Mouse (Mus musculus) intestine, embryonic 14.5 days (tissue): ENCODE results near the gene Tspear. TPM values are rescaled to one million over a fixed set of nuclear protein-coding genes. Genes with fewer than 3 reads are reported as not detected.

Experiments
- ATAC-seq: fragments of 200-750 bp; cut with Nextera tagmentation; replicated peaks from 2 replicates; pipeline ENCODE4 v1.8.0; 2017; ENCODE audit warnings: low read depth, moderate number of reproducible peaks, moderate TSS enrichment, moderate library complexity; ENCODE audit not compliant: low FRiP score, low TSS enrichment
- DNase-seq: peaks from one replicate; pipeline ENCODE4 v3.0.0-alpha.2; 2018; ENCODE audit warnings: low spot score
- H3K27ac ChIP-seq: fragments of 300-500 bp; sonication (generic); 2 replicates; pipeline ENCODE4 v1.5.1; 2014; ENCODE audit warnings: low read depth, mild to moderate bottlenecking, control low read depth
- H3K27me3 ChIP-seq: fragments of 300-500 bp; sonication (generic); replicated peaks from 2 replicates; pipeline ENCODE4 v1.6.1; 2014; ENCODE audit warnings: low read length, control low read depth; ENCODE audit not compliant: control insufficient read depth, insufficient read depth
- H3K36me3 ChIP-seq: fragments of 300-500 bp; sonication (generic); 2 replicates; pipeline ENCODE4 v1.6.1; 2014; ENCODE audit warnings: low read length, control low read depth; ENCODE audit not compliant: control insufficient read depth, insufficient read depth
- H3K4me1 ChIP-seq: fragments of 300-500 bp; sonication (generic); replicated peaks from 2 replicates; pipeline ENCODE4 v1.6.1; 2014; ENCODE audit warnings: low read length, control low read depth, mixed read lengths; ENCODE audit not compliant: control insufficient read depth, insufficient read depth
- H3K4me2 ChIP-seq: fragments of 300-500 bp; sonication (generic); 2 replicates; pipeline ENCODE4 v1.6.1; 2014; ENCODE audit warnings: low read length
- H3K4me3 ChIP-seq: fragments of 300-500 bp; sonication (generic); 2 replicates; pipeline ENCODE4 v1.5.1; 2014; ENCODE audit warnings: low read depth, low read length, control low read depth, mixed read lengths
- H3K9ac ChIP-seq: fragments of 300-500 bp; sonication (generic); 2 replicates; pipeline ENCODE4 v1.6.1; 2014; ENCODE audit warnings: mild to moderate bottlenecking, low read length
- H3K9me3 ChIP-seq: fragments of 300-500 bp; sonication (generic); 2 replicates; pipeline ENCODE4 v1.6.1; 2016; ENCODE audit warnings: low read length, control low read depth; ENCODE audit not compliant: control insufficient read depth
- WGBS: fragments of 180-500 bp; shearing (Covaris S2); extraction: QIAGEN DNeasy Blood & Tissue Kit; methylation state at CpG from one replicate; pipeline ENCODE4 v1.1.7; 2014; 5-methylcytosine and 5-hydroxymethylcytosine counted together
- polyA plus RNA-seq: library from polyadenylated mRNA; unstranded; fragments of >200 nt; fragmentation: Nextera tagmentation; extraction: Ambion mirVana; gene quantifications from 2 replicates; pipeline ENCODE4 v1.2.1, GENCODE M21; 2014

The Tspear gene
- polyA plus RNA-seq, 1 experiment from 2014 or later, result 1.2 TPM

- Histone ChIP-seq H3K9ac (no peak within 1 kb of the TSS), H3K27ac (no peak within 1 kb of the TSS), H3K4me3 (no peak within 1 kb of the TSS), H3K4me1 (no peaks in the 10 kb centered on the region), H3K4me2 (no peak within 1 kb of the TSS), H3K36me3 (no peaks in the 10 kb centered on the region), H3K9me3 (0 out of 2 replicates have a peak, but pooled peaks cover 6% of the 10 kb centered on the region), H3K27me3 (no peaks in the 10 kb centered on the region)
- no peak for DNase-seq
- no peak for ATAC-seq
- 44% methylated on average over 4 of the region's 4 CpGs for WGBS
These were observed 128.0 kb downstream of the Tspear start, which contains the start of gene Gm2696 for GRCm38 (mm10) chr10:77814382-77814781. Gene Gm2696 (plus strand): TSS chr10:77814682.

- 30% methylated on average over 5 of the region's 5 CpGs for WGBS
- Histone ChIP-seq H3K9ac (no peak overlapping the region), H3K4me1 (no peaks in the 10 kb centered on the region), H3K4me2 (no peak overlapping the region), H3K9me3 (no peaks in the 10 kb centered on the region), H3K36me3 (no peaks in the 10 kb centered on the region), H3K4me3 (no peak overlapping the region), H3K27ac (no peak overlapping the region), H3K27me3 (no peaks in the 10 kb centered on the region)
- DNase-seq, result peak; percentile 59
- no peak for ATAC-seq
These were observed 129.1 kb downstream of the Tspear start for GRCm38 (mm10) chr10:77815514-77815913.

GRCm38 (mm10) chr10:77818523-77818922, 132.2 kb downstream of the Tspear start:
- H3K27me3 ChIP-seq, result no peaks in the 10 kb centered on the region
- no peak for DNase-seq
- no peaks in the 10 kb centered on the region for H3K4me1 ChIP-seq
- no peak overlapping the region for H3K9ac ChIP-seq
- ATAC-seq, result no peak
- no peaks in the 10 kb centered on the region for H3K9me3 ChIP-seq
- no peaks in the 10 kb centered on the region for H3K36me3 ChIP-seq
- no peak overlapping the region for H3K27ac ChIP-seq
- H3K4me2 ChIP-seq, result no peak overlapping the region
- 96% methylated on average over 4 of the region's 4 CpGs for WGBS
- no peak overlapping the region for H3K4me3 ChIP-seq

GRCm38 (mm10) chr10:77819203-77819602, 132.8 kb downstream of the Tspear start:
- ATAC-seq (no peak), DNase-seq (no peak)
- Histone ChIP-seq H3K9me3 (0 out of 2 replicates have a peak, but pooled peaks cover 5% of the 10 kb centered on the region), H3K4me3 (no peak overlapping the region), H3K4me1 (no peaks in the 10 kb centered on the region), H3K9ac (no peak overlapping the region), H3K4me2 (no peak overlapping the region), H3K27me3 (no peaks in the 10 kb centered on the region), H3K27ac (no peak overlapping the region), H3K36me3 (no peaks in the 10 kb centered on the region)
- 37% methylated on average over 4 of the region's 4 CpGs for WGBS

- Histone ChIP-seq H3K36me3 (no peaks in the 10 kb centered on the region), H3K4me3 (no peak within 1 kb of the TSS), H3K4me2 (no peak within 1 kb of the TSS), H3K9ac (no peak within 1 kb of the TSS), H3K27ac (no peak within 1 kb of the TSS), H3K4me1 (no peaks in the 10 kb centered on the region), H3K9me3 (0 out of 2 replicates have a peak, but pooled peaks cover 5% of the 10 kb centered on the region), H3K27me3 (no peaks in the 10 kb centered on the region)
- 62% methylated on average over 6 of the region's 6 CpGs for WGBS
- ATAC-seq (no peak), DNase-seq (no peak)
These were observed 140.6 kb downstream of the Tspear start, which contains the start of gene Krtap10-4 for GRCm38 (mm10) chr10:77826951-77827350. Gene Krtap10-4 (minus strand): TSS chr10:77827095.

GRCm38 (mm10) chr10:77835647-77836046, 149.3 kb downstream of the Tspear start, which contains the start of gene Krtap10-10:
Gene Krtap10-10 (plus strand): TSS chr10:77835947.
- DNase-seq, result no peak

GRCm38 (mm10) chr10:77839006-77839405, 152.6 kb downstream of the Tspear start:
- Histone ChIP-seq H3K4me1 (no peaks in the 10 kb centered on the region), H3K27ac (no peak overlapping the region), H3K9me3 (0 out of 2 replicates have a peak, but pooled peaks cover 3% of the 10 kb centered on the region), H3K27me3 (no peaks in the 10 kb centered on the region), H3K4me2 (no peak overlapping the region), H3K9ac (no peak overlapping the region), H3K4me3 (no peak overlapping the region), H3K36me3 (no peaks in the 10 kb centered on the region)
- WGBS, result 74% methylated on average over 6 of the region's 6 CpGs
- DNase-seq, result no peak
- ATAC-seq, result no peak

More at GRCm38 (mm10) chr10:77835647-77836046, 149.3 kb downstream of the Tspear start, which contains the start of gene Krtap10-10:
- ATAC-seq, result no peak
- Histone ChIP-seq H3K36me3 (no peaks in the 10 kb centered on the region), H3K9me3 (peaks cover 2% of the 10 kb centered on the region; the same call in 1 of the 2 replicates), H3K27me3 (no peaks in the 10 kb centered on the region), H3K9ac (no peak within 1 kb of the TSS), H3K4me1 (no peaks in the 10 kb centered on the region), H3K4me3 (no peak within 1 kb of the TSS), H3K27ac (no peak within 1 kb of the TSS), H3K4me2 (no peak within 1 kb of the TSS)
- WGBS, result 64% methylated on average over 9 of the region's 9 CpGs

GRCm38 (mm10) chr10:77846503-77846902, 160.1 kb downstream of the Tspear start, which contains the start of gene Gm36176:
Gene Gm36176 (plus strand): TSS chr10:77846803.
- WGBS, result 60% methylated on average over 3 of the region's 3 CpGs
- Histone ChIP-seq H3K27ac (no peak within 1 kb of the TSS), H3K9me3 (0 out of 2 replicates have a peak, but pooled peaks cover 10% of the 10 kb centered on the region), H3K9ac (no peak within 1 kb of the TSS), H3K36me3 (no peaks in the 10 kb centered on the region), H3K4me2 (no peak within 1 kb of the TSS), H3K4me1 (no peaks in the 10 kb centered on the region), H3K4me3 (no peak within 1 kb of the TSS), H3K27me3 (no peaks in the 10 kb centered on the region)
- ATAC-seq, result no peak
- DNase-seq, result no peak

GRCm38 (mm10) chr10:77846961-77847360, 160.6 kb downstream of the Tspear start:
- Histone ChIP-seq H3K9ac (no peak overlapping the region), H3K4me3 (no peak overlapping the region), H3K4me1 (no peaks in the 10 kb centered on the region), H3K27me3 (no peaks in the 10 kb centered on the region), H3K36me3 (no peaks in the 10 kb centered on the region), H3K27ac (no peak overlapping the region), H3K4me2 (no peak overlapping the region), H3K9me3 (0 out of 2 replicates have a peak, but pooled peaks cover 10% of the 10 kb centered on the region)
- no peak for DNase-seq
- ATAC-seq, result no peak
- WGBS, result 31% methylated on average over 2 of the region's 2 CpGs
